Mouse (Mus musculus) midbrain, embryonic 11.5 days (tissue): ENCODE measurements around the gene Ust. TPM values are rescaled to one million over a fixed set of nuclear protein-coding genes. Genes with fewer than 3 reads are reported as not detected.

ENCODE experiments used
- ATAC-seq: fragments of 200-750 bp; cut with Nextera tagmentation; 2 replicates; pipeline ENCODE4 v1.8.0; 2017; ENCODE audit warnings: moderate TSS enrichment, moderate library complexity; ENCODE audit not compliant: low FRiP score
- DNase-seq: peaks from one replicate; pipeline ENCODE4 v3.0.0; 2015; ENCODE audit warnings: low spot score; ENCODE audit errors: missing footprints
- H3K27ac ChIP-seq: fragments of 300-500 bp; sonication (generic); 2 replicates; pipeline ENCODE4 v1.5.1; 2014; ENCODE audit warnings: low read depth, low read length
- H3K27me3 ChIP-seq: fragments of 300-500 bp; sonication (generic); 2 replicates; pipeline ENCODE4 v1.6.1; 2014; ENCODE audit warnings: mild to moderate bottlenecking, low read length, moderate library complexity, mixed read lengths; ENCODE audit not compliant: control insufficient read depth, insufficient read depth
- H3K36me3 ChIP-seq: fragments of 300-500 bp; sonication (generic); 2 replicates; pipeline ENCODE4 v1.6.1; 2014; ENCODE audit warnings: mild to moderate bottlenecking, low read length, moderate library complexity, mixed read lengths; ENCODE audit not compliant: control insufficient read depth, insufficient read depth
- H3K4me1 ChIP-seq: fragments of 300-500 bp; sonication (generic); 2 replicates; pipeline ENCODE4 v1.6.1; 2014; ENCODE audit warnings: low read length; ENCODE audit not compliant: control insufficient read depth, insufficient read depth
- H3K4me2 ChIP-seq: fragments of 300-500 bp; sonication (generic); 2 replicates; pipeline ENCODE4 v1.6.1; 2014; ENCODE audit warnings: mild to moderate bottlenecking, moderate library complexity
- H3K4me3 ChIP-seq: fragments of 300-500 bp; sonication (generic); 2 replicates; pipeline ENCODE4 v1.5.1; 2014; ENCODE audit warnings: low read depth, low read length
- H3K9ac ChIP-seq: fragments of 300-500 bp; sonication (generic); 2 replicates; pipeline ENCODE4 v1.6.1; 2014; ENCODE audit warnings: low read length
- H3K9me3 ChIP-seq: fragments of 300-500 bp; sonication (generic); 2 replicates; pipeline ENCODE4 v1.6.1; 2016; ENCODE audit warnings: low read length; ENCODE audit not compliant: control insufficient read depth
- WGBS: fragments of 180-500 bp; shearing (Covaris S2); extraction: QIAGEN DNeasy Blood & Tissue Kit; methylation state at CpG from one replicate; pipeline ENCODE4 v1.1.7; 2014; 5-methylcytosine and 5-hydroxymethylcytosine counted together
- polyA plus RNA-seq: library from polyadenylated mRNA; unstranded; fragments of >200 nt; fragmentation: Nextera tagmentation; extraction: Ambion mirVana; gene quantifications from 2 replicates; pipeline ENCODE4 v1.2.1, GENCODE M21; 2014

Ust gene
- polyA plus RNA-seq, 1 experiment from 2014 or later: 2.9 TPM

DNA sequence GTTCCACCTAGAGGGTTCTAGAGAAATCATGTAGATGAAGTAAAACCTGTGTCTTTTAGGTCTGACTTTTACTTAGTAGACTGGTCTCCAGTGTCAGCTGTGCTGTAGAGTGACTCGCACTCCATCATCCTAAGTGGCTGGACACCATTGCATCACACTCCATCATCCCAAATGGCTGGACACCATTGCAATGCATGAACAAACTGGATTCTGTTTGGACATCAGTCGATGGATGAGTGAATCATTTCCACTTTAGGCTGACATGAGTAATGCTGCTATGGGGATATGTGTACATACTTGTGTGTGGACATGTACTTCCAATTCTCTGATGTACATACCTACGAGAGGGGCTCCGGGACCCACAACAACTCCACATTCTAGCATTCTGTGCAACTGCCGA lies 187.7 kb downstream of the Ust start:
- H3K27me3 ChIP-seq: no peaks in the 10 kb centered on the region
- no peak overlapping the region for H3K4me2 ChIP-seq
- no peak overlapping the region for H3K27ac ChIP-seq
- H3K9me3 ChIP-seq: peaks cover 2% of the 10 kb centered on the region; the same call in 1 of the 2 replicates
- H3K4me1 ChIP-seq: no peaks in the 10 kb centered on the region
- WGBS: 91% methylated on average over 5 of the region's 5 CpGs
- DNase-seq (no peak), ATAC-seq (no peak)
- no peaks in the 10 kb centered on the region for H3K36me3 ChIP-seq
- no peak overlapping the region for H3K4me3 ChIP-seq
- H3K9ac ChIP-seq: no peak overlapping the region

GRCm38 (mm10) chr10:8330006-8330405 lies 188.6 kb downstream of the Ust start:
- H3K4me3 ChIP-seq: no peak overlapping the region
- H3K4me1 ChIP-seq: no peaks in the 10 kb centered on the region
- peaks cover 2% of the 10 kb centered on the region; the same call in 1 of the 2 replicates for H3K9me3 ChIP-seq
- H3K27me3 ChIP-seq: no peaks in the 10 kb centered on the region
- no peak overlapping the region for H3K9ac ChIP-seq
- DNase-seq (no peak), ATAC-seq (no peak)
- WGBS: 87% methylated on average over 8 of the region's 8 CpGs
- H3K36me3 ChIP-seq: no peaks in the 10 kb centered on the region
- no peak overlapping the region for H3K27ac ChIP-seq
- H3K4me2 ChIP-seq: no peak overlapping the region

DNA sequence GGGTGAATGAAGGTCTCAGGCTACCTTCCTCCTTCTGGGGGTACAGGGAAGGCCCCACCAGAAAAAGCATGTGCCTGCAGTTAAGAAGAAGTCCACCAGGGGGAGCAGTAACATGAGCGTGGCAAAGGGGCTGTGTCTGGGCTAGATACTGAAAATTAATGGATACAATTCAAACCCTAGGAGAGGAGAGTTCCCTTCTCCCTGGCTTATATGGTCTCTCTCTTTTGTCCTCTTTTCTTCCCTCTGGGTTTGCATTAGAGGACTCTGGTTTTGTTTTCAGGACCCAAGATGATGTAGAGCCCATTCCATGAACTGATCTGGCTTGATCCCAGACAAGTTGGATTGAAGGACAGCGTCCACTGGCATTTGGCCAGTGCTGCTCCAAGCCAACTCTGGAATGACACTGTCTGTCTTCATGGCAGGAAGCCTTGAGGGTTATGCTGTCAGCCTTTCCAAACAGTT lies 195.3 kb downstream of the Ust start:
- no peaks in the 10 kb centered on the region for H3K4me1 ChIP-seq
- no peak overlapping the region for H3K4me3 ChIP-seq
- no peak overlapping the region for H3K9ac ChIP-seq
- H3K4me2 ChIP-seq: no peak overlapping the region
- ATAC-seq: 0 out of 2 replicates have a peak, but pooled peaks have one; percentile 55
- peaks cover 2% of the 10 kb centered on the region; the same call in 1 of the 2 replicates for H3K9me3 ChIP-seq
- H3K36me3 ChIP-seq: no peaks in the 10 kb centered on the region
- no peak overlapping the region for H3K27ac ChIP-seq
- 50% methylated on average over 2 of the region's 2 CpGs for WGBS
- H3K27me3 ChIP-seq: no peaks in the 10 kb centered on the region
- DNase-seq: peak; percentile 93

DNA sequence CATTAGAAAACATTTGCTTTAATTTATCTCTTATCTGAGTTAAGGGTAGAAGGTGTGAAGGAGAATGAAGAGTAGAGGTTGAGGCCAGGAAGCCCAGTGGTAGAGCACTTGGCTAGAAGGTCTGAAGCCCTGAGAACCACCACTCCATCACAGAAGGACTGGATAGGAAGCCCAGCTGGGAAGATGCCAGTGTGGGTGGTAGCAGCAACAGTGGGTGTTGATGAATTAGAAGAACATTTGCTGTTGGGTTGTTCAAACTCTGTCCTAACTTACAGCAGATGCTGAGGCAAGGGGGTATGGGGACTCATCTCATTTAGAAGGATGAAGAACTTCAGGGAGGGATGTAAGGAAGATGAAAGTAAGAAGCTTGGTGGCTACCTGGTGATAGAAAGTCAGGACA lies 197.9 kb downstream of the Ust start:
- Histone ChIP-seq H3K4me3 (no peak overlapping the region), H3K4me1 (no peaks in the 10 kb centered on the region), H3K36me3 (no peaks in the 10 kb centered on the region), H3K27ac (no peak overlapping the region), H3K9me3 (no peaks in the 10 kb centered on the region), H3K27me3 (no peaks in the 10 kb centered on the region), H3K4me2 (no peak overlapping the region), H3K9ac (no peak overlapping the region)
- ATAC-seq (no peak), DNase-seq (no peak)

- DNase-seq (no peak), ATAC-seq (no peak)
- H3K36me3 ChIP-seq: no peaks in the 10 kb centered on the region
- H3K9ac ChIP-seq: no peak overlapping the region
- H3K9me3 ChIP-seq: no peaks in the 10 kb centered on the region
- no peak overlapping the region for H3K4me3 ChIP-seq
- H3K27ac ChIP-seq: no peak overlapping the region
- H3K4me2 ChIP-seq: no peak overlapping the region
- WGBS: 84% methylated on average over 6 of the region's 6 CpGs
- no peaks in the 10 kb centered on the region for H3K4me1 ChIP-seq
- H3K27me3 ChIP-seq: no peaks in the 10 kb centered on the region
Observed at GRCm38 (mm10) chr10:8309435-8309834, 209.2 kb downstream of the Ust start.

DNA sequence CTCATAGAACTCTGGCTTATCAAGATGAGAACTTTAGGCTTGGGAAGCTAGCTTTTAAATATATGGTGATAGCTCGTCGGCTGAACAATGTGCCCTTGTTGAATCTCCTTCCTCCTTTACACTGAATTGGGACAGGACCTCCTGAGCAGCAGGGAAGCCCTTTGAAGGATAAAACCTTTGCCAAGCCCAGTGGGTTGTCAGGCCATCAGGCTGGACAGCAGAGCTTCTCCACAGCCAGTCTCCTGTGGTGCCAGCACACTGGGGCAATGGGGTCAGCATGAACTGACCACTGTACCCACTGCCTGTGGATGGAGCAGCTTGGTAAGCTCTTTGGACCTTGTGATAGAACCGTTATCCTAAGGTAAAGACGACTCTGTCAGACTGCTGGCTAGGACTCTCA lies 214.4 kb downstream of the Ust start:
- Histone ChIP-seq H3K27ac (no peak overlapping the region), H3K4me3 (no peak overlapping the region), H3K36me3 (no peaks in the 10 kb centered on the region), H3K9ac (no peak overlapping the region), H3K4me1 (no peaks in the 10 kb centered on the region), H3K4me2 (no peak overlapping the region), H3K27me3 (no peaks in the 10 kb centered on the region), H3K9me3 (no peaks in the 10 kb centered on the region)
- no peak for DNase-seq
- no peak for ATAC-seq
- 68% methylated on average over 4 of the region's 4 CpGs for WGBS

GRCm38 (mm10) chr10:8299166-8299565 lies 219.5 kb downstream of the Ust start:
- DNase-seq (no peak), ATAC-seq (no peak)
- no peaks in the 10 kb centered on the region for H3K36me3 ChIP-seq
- H3K9me3 ChIP-seq: no peaks in the 10 kb centered on the region
- H3K27ac ChIP-seq: no peak overlapping the region
- H3K4me2 ChIP-seq: no peak overlapping the region
- WGBS: 93% methylated on average over 1 of the region's 1 CpGs
- H3K27me3 ChIP-seq: no peaks in the 10 kb centered on the region
- H3K9ac ChIP-seq: no peak overlapping the region
- no peaks in the 10 kb centered on the region; the same call in 1 of the 2 replicates for H3K4me1 ChIP-seq
- H3K4me3 ChIP-seq: no peak overlapping the region

GRCm38 (mm10) chr10:8297214-8297613 lies 221.4 kb downstream of the Ust start:
- Histone ChIP-seq H3K4me1 (no peaks in the 10 kb centered on the region; the same call in 1 of the 2 replicates), H3K4me3 (no peak overlapping the region), H3K9ac (no peak overlapping the region), H3K9me3 (no peaks in the 10 kb centered on the region), H3K27ac (no peak overlapping the region), H3K4me2 (no peak overlapping the region), H3K36me3 (no peaks in the 10 kb centered on the region), H3K27me3 (no peaks in the 10 kb centered on the region)
- ATAC-seq: peak; percentile 48; the same call in 1 of the 2 replicates
- WGBS: 16% methylated on average over 2 of the region's 2 CpGs
- peak; percentile 84 for DNase-seq

DNA sequence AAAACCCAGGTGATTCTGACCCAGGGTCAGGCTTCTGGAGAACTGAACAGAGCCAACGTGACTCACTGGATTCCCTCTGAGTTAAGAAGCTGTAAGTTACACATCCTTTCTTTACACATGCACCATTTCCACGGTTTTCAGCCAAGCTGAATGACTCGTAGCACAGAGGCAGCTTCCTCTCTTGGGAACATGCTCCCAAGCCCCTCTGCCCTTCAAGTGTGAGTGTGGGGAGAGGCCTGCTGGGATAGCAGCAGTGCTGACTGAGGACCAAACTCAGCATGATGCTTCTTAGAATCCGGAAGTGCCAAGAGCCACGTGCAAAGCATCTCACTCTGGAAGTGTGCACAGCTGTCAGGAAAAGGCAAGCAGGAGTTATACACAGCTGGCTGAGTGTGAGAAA lies 228.0 kb downstream of the Ust start:
- Histone ChIP-seq H3K9ac (no peak overlapping the region), H3K9me3 (no peaks in the 10 kb centered on the region), H3K36me3 (no peaks in the 10 kb centered on the region), H3K4me3 (no peak overlapping the region), H3K27me3 (no peaks in the 10 kb centered on the region), H3K4me2 (no peak overlapping the region), H3K4me1 (no peaks in the 10 kb centered on the region), H3K27ac (no peak overlapping the region)
- WGBS: 69% methylated on average over 5 of the region's 5 CpGs
- ATAC-seq (no peak), DNase-seq (no peak)
